Mouse (Mus musculus) myocyte (in vitro differentiated cells): ENCODE data around the gene Ap2a1.
"Not testable (repeated sequence)": the region's sequence is repeated elsewhere in the genome, so short reads cannot be mapped to it uniquely, and the experiment has no call there.

ENCODE experiments used
- CEBPB ChIP-seq: IDR thresholded peaks from 2 replicates; pipeline ENCODE4 v1.6.1; 2011; ENCODE audit warnings: mild to moderate bottlenecking, moderate library complexity; ENCODE audit not compliant: poor library complexity, insufficient read depth, severe bottlenecking
- E2F4 ChIP-seq: IDR thresholded peaks from one replicate; pipeline ENCODE4 v1.6.1; 2011; ENCODE audit warnings: mild to moderate bottlenecking, control low read depth, moderate library complexity; ENCODE audit not compliant: insufficient read depth
- MAX ChIP-seq: IDR thresholded peaks from one replicate; pipeline ENCODE4 v1.6.1; 2011; ENCODE audit warnings: low read depth, mild to moderate bottlenecking, control low read depth
- MYOD1 ChIP-seq, 3 experiments: IDR thresholded peaks; one replicate each; pipeline ENCODE4 v1.6.1; 2011; ENCODE audit warnings: control low read depth in 2 of 3, low read depth in 2 of 3, mild to moderate bottlenecking in 2 of 3, moderate library complexity in 1 of 3; ENCODE audit not compliant: insufficient read length in 2 of 3, control insufficient read depth in 1 of 3
- MYOG ChIP-seq, 3 experiments: IDR thresholded peaks; one replicate each; pipeline ENCODE4 v1.6.1; 2011; ENCODE audit warnings: control low read depth in 2 of 3, low read depth in 2 of 3, mild to moderate bottlenecking in 2 of 3; ENCODE audit not compliant: insufficient read length in 2 of 3, control insufficient read depth in 1 of 3, insufficient read depth in 1 of 3
- POLR2A ChIP-seq: IDR thresholded peaks from one replicate; pipeline ENCODE4 v1.6.1; 2011; ENCODE audit warnings: low read depth, mild to moderate bottlenecking, control low read depth, moderate library complexity; ENCODE audit not compliant: insufficient read length
- POLR2AphosphoS2 ChIP-seq: IDR thresholded peaks from one replicate; pipeline ENCODE4 v1.6.1; 2011; ENCODE audit warnings: low read depth, control low read depth; ENCODE audit not compliant: insufficient read length
- REST ChIP-seq: IDR thresholded peaks from one replicate; pipeline ENCODE4 v1.6.1; 2011; ENCODE audit warnings: mild to moderate bottlenecking, control low read depth, moderate library complexity; ENCODE audit not compliant: insufficient read depth, insufficient read length
- SRF ChIP-seq: IDR thresholded peaks from one replicate; pipeline ENCODE4 v1.6.1; 2011; ENCODE audit warnings: low read depth; ENCODE audit not compliant: control insufficient read depth, insufficient read length
- TCF12 ChIP-seq: IDR thresholded peaks from one replicate; pipeline ENCODE4 v1.6.1; 2011; ENCODE audit warnings: mild to moderate bottlenecking, control low read depth; ENCODE audit not compliant: poor library complexity, insufficient read depth, severe bottlenecking
- USF1 ChIP-seq: IDR thresholded peaks from one replicate; pipeline ENCODE4 v1.6.1; 2011; ENCODE audit warnings: low read depth, mild to moderate bottlenecking, control low read depth, moderate library complexity

GRCm38 (mm10) chr7:44871774-44872173 is 57.5 kb downstream of the Ap2a1 start:
- not testable (repeated sequence) for TF ChIP-seq E2F4; USF1; POLR2A; MAX; CEBPB; MYOG (IDR thresholded peaks at IDR 0.05; ENCODE audit: control insufficient read depth in 1 of 3, insufficient read depth in 1 of 3, insufficient read length in 2 of 3, low read depth in 2 of 3); SRF; REST; POLR2AphosphoS2; TCF12; MYOD1 (IDR thresholded peaks at IDR 0.05; ENCODE audit: control insufficient read depth in 1 of 3, insufficient read length in 2 of 3, low read depth in 2 of 3)
